Mouse (Mus musculus): ENCODE measurements around the gene Cd33. TPM values are rescaled to one million over a fixed set of nuclear protein-coding genes. Genes with fewer than 3 reads are reported as not detected.

The Cd33 gene
- polyA plus RNA-seq (2012; fragmentation: generic; extraction: Trizol): under 0.01 TPM
- long read RNA-seq, experiment 1: 0 reads
- long read RNA-seq, experiment 2: 0 reads

GRCm38 (mm10) chr7:43544225-43544977, at the start of gene Cd33:
Cd33 (minus strand) TSS chr7:43544428.
- Histone ChIP-seq H3K27me3 (ENCODE audit: control insufficient read depth, insufficient read depth, insufficient read length) (no peaks in the 10 kb centered on the region), H3K4me3 (ENCODE audit: insufficient read depth, poor library complexity, severe bottlenecking) (no peak within 1 kb of the TSS), H3K79me2 (ENCODE audit: control insufficient read depth, insufficient read depth) (no peaks in the 10 kb centered on the region), H3K36me3 (ENCODE audit: control insufficient read depth, insufficient read depth) (no peaks in the 10 kb centered on the region), H3ac (ENCODE audit: control insufficient read depth, insufficient read length, low read depth) (no peak within 1 kb of the TSS), H3K79me3 (ENCODE audit: low read depth) (no peaks in the 10 kb centered on the region)
- TF ChIP-seq FOSL1 (IDR thresholded peaks at IDR 0.05; ENCODE audit: insufficient read depth, low read length, poor library complexity, severe bottlenecking) (no peak), CEBPB (IDR thresholded peaks at IDR 0.05; ENCODE audit: low read depth) (no peak), CTCF (IDR thresholded peaks at IDR 0.05; ENCODE audit: control insufficient read depth, insufficient read depth, insufficient read length) (no peak), MYOG (IDR thresholded peaks at IDR 0.05; ENCODE audit: control insufficient read depth, extremely low read depth, insufficient read length) (no peak), MAX (IDR thresholded peaks at IDR 0.05) (no peak), USF1 (IDR thresholded peaks at IDR 0.05; ENCODE audit: low read depth) (no peak)

GRCm38 (mm10) chr7:43584790-43585189, 40.6 kb upstream of the Cd33 start:
- no peak overlapping the region for H3ac ChIP-seq (ENCODE audit: control insufficient read depth, insufficient read length, low read depth)
- no peaks in the 10 kb centered on the region for H3K27me3 ChIP-seq (ENCODE audit: control insufficient read depth, insufficient read depth, insufficient read length)
- peaks cover 34% of the 10 kb centered on the region for H3K79me3 ChIP-seq (ENCODE audit: low read depth)
- H3K4me3 ChIP-seq (ENCODE audit: insufficient read depth, poor library complexity, severe bottlenecking): no peak overlapping the region
- peaks cover 46% of the 10 kb centered on the region for H3K79me2 ChIP-seq (ENCODE audit: control insufficient read depth, insufficient read depth)
- peaks cover 51% of the 10 kb centered on the region for H3K36me3 ChIP-seq (ENCODE audit: control insufficient read depth, insufficient read depth)
- no peak for TF ChIP-seq USF1 (IDR thresholded peaks at IDR 0.05; ENCODE audit: low read depth)
- no peak for TF ChIP-seq MYOG (IDR thresholded peaks at IDR 0.05; ENCODE audit: control insufficient read depth, extremely low read depth, insufficient read length)
- TF ChIP-seq MYOD1 (IDR thresholded peaks at IDR 0.05; ENCODE audit: control insufficient read depth, insufficient read length, low read depth): no peak
- no peak for TF ChIP-seq CEBPB (IDR thresholded peaks at IDR 0.05; ENCODE audit: low read depth)
- TF ChIP-seq MAX (IDR thresholded peaks at IDR 0.05): no peak
- TF ChIP-seq FOSL1 (IDR thresholded peaks at IDR 0.05; ENCODE audit: insufficient read depth, low read length, poor library complexity, severe bottlenecking): no peak
- no peak for TF ChIP-seq CTCF (IDR thresholded peaks at IDR 0.05; ENCODE audit: control insufficient read depth, insufficient read depth, insufficient read length)

GRCm38 (mm10) chr7:43580526-43580925, 36.3 kb upstream of the Cd33 start:
- TF ChIP-seq MAX (IDR thresholded peaks at IDR 0.05) (no peak), CEBPB (IDR thresholded peaks at IDR 0.05; ENCODE audit: low read depth) (no peak), FOSL1 (IDR thresholded peaks at IDR 0.05; ENCODE audit: insufficient read depth, low read length, poor library complexity, severe bottlenecking) (no peak), USF1 (IDR thresholded peaks at IDR 0.05; ENCODE audit: low read depth) (no peak), MYOD1 (IDR thresholded peaks at IDR 0.05; ENCODE audit: control insufficient read depth, insufficient read length, low read depth) (no peak), MYOG (IDR thresholded peaks at IDR 0.05; ENCODE audit: control insufficient read depth, extremely low read depth, insufficient read length) (no peak), CTCF (IDR thresholded peaks at IDR 0.05; ENCODE audit: control insufficient read depth, insufficient read depth, insufficient read length) (no peak)
- no peaks in the 10 kb centered on the region for H3K27me3 ChIP-seq (ENCODE audit: control insufficient read depth, insufficient read depth, insufficient read length)
- H3ac ChIP-seq (ENCODE audit: control insufficient read depth, insufficient read length, low read depth): peak overlapping the region; percentile 70
- H3K36me3 ChIP-seq (ENCODE audit: control insufficient read depth, insufficient read depth): peaks cover 18% of the 10 kb centered on the region
- peak overlapping the region; percentile 68 for H3K4me3 ChIP-seq (ENCODE audit: insufficient read depth, poor library complexity, severe bottlenecking)
- peaks cover 33% of the 10 kb centered on the region for H3K79me3 ChIP-seq (ENCODE audit: low read depth)
- peaks cover 47% of the 10 kb centered on the region for H3K79me2 ChIP-seq (ENCODE audit: control insufficient read depth, insufficient read depth)

- Histone ChIP-seq H3K36me3 (ENCODE audit: control insufficient read depth, insufficient read depth) (peaks cover 10% of the 10 kb centered on the region), H3K79me3 (ENCODE audit: low read depth) (peaks cover 33% of the 10 kb centered on the region), H3ac (ENCODE audit: control insufficient read depth, insufficient read length, low read depth) (peak within 1 kb of the TSS; percentile 37), H3K79me2 (ENCODE audit: control insufficient read depth, insufficient read depth) (peaks cover 47% of the 10 kb centered on the region), H3K27me3 (ENCODE audit: control insufficient read depth, insufficient read depth, insufficient read length) (no peaks in the 10 kb centered on the region), H3K4me3 (ENCODE audit: insufficient read depth, poor library complexity, severe bottlenecking) (peak within 1 kb of the TSS; percentile 68)
- peak; percentile 8 for TF ChIP-seq USF1 (IDR thresholded peaks at IDR 0.05; ENCODE audit: low read depth)
- no peak for TF ChIP-seq MYOG (IDR thresholded peaks at IDR 0.05; ENCODE audit: control insufficient read depth, extremely low read depth, insufficient read length)
Measured at GRCm38 (mm10) chr7:43579440-43580171, 35.4 kb upstream of the Cd33 start, which contains the start of gene Zfp719. Zfp719 (plus strand) TSS chr7:43579610.

- Histone ChIP-seq H3K36me3 (ENCODE audit: control insufficient read depth, insufficient read depth) (peaks cover 41% of the 10 kb centered on the region), H3K4me3 (ENCODE audit: insufficient read depth, poor library complexity, severe bottlenecking) (no peak overlapping the region)
- no peak for TF ChIP-seq MAX (IDR thresholded peaks at IDR 0.05)
- no peak for TF ChIP-seq MYOD1 (IDR thresholded peaks at IDR 0.05; ENCODE audit: control insufficient read depth, insufficient read length, low read depth)
- no peak for TF ChIP-seq CEBPB (IDR thresholded peaks at IDR 0.05; ENCODE audit: low read depth)
- TF ChIP-seq MYOG (IDR thresholded peaks at IDR 0.05; ENCODE audit: control insufficient read depth, extremely low read depth, insufficient read length): no peak
- no peak for TF ChIP-seq FOSL1 (IDR thresholded peaks at IDR 0.05; ENCODE audit: insufficient read depth, low read length, poor library complexity, severe bottlenecking)
- no peak for TF ChIP-seq CTCF (IDR thresholded peaks at IDR 0.05; ENCODE audit: control insufficient read depth, insufficient read depth, insufficient read length)
- no peak for TF ChIP-seq USF1 (IDR thresholded peaks at IDR 0.05; ENCODE audit: low read depth)
Measured at GRCm38 (mm10) chr7:43571216-43571615, 27.0 kb upstream of the Cd33 start.

More at GRCm38 (mm10) chr7:43571216-43571615, 27.0 kb upstream of the Cd33 start:
- Histone ChIP-seq H3K79me3 (ENCODE audit: low read depth) (no peaks in the 10 kb centered on the region), H3K27me3 (ENCODE audit: control insufficient read depth, insufficient read depth, insufficient read length) (no peaks in the 10 kb centered on the region), H3ac (ENCODE audit: control insufficient read depth, insufficient read length, low read depth) (no peak overlapping the region), H3K79me2 (ENCODE audit: control insufficient read depth, insufficient read depth) (no peaks in the 10 kb centered on the region)
